Mouse (Mus musculus) embryo, embryonic 9.5 days (tissue): Measurements from ENCODE around the gene Nav1.

ENCODE experiments used
- DNase-seq: peaks from one replicate; pipeline ENCODE4 v3.0.0-alpha.2; 2017; ENCODE audit errors: extremely low spot score

Nav1 gene

DNA sequence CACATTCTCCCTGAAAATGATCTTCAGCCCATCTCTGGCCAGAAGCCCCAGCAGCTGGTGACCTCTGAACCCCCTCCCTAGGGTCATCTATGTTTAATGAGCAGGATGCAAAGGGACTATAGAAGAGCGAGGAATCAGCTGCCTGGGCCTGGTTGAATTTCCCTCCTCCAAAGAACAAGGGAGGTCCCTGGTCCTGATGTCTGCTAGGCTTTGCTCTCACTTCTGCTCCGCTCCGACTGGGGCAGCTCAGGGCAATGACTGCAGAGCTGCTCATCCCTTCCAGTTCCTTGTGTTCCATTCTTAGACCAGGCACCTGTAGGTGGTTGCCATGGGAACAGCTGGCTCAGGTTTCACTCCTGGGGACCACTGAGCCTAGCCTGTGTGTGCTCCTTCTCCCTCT lies 56.2 kb downstream of the Nav1 start:
- DNase-seq = no peak

DNA sequence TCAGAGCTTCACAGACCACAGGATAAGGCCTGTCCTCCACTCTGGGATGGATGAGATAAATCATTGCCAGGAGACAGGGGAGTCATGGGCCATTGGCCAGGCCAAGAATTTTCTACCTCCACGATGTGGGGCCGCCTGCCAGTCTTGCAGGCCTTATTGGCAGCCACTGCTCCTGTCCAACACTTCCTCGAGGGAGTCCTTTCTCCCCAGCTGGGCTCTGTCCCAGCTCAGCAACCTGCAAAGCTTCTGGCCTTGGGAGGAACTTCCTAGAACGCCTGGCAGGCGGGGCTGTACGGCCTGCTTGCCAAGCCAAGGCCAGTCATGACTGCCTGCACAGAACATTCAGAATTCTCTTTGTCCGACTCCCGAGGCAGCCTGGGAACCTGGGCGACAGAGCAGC lies 58.3 kb downstream of the Nav1 start:
- no peak for DNase-seq

DNA sequence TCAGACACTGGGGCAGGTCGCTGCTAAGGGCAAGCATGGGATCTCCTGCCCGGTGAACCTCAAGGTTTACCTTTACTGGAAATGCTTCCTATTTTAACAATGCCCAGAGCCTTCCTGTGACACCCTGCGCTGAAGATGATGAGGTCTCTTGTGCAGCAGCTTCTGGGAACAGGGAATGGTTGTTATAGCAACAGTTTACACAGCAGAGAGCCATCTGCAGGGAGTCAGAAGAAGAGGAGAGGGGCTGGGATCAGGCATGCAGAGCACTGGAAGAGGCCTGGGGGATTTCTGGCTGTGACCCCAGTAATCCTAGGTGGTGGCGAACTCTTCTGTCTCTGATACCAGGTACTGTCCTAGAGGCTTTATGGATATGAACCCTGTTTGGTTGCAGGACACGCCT lies 61.0 kb downstream of the Nav1 start:
- DNase-seq = no peak

- peak; percentile 78 for DNase-seq
Measured at GRCm38 (mm10) chr1:135544504-135545146, 62.5 kb downstream of the Nav1 start.

GRCm38 (mm10) chr1:135542841-135543810 lies 64.0 kb downstream of the Nav1 start:
- no peak for DNase-seq

DNA sequence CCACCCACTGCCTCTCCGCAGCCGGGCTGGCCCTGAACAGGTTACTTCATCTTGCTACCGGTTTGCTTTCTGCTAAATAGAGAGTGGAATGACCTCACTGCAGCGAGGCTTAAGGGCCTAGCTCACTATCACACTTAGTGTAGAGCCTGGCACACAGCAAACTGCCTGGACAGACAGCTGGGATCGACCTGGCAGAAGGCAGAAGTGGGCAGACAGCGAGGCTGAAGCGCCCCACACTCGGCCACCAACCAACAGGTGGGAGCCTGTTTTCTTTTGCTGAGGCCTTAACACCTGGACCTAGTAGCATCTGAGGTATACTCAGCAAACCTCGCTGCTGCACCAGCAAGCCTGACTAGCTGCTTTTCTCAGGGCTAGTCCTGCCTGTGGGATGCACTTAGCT lies 65.0 kb downstream of the Nav1 start:
- DNase-seq = no peak

- peak; percentile 88 for DNase-seq
Measured at GRCm38 (mm10) chr1:135540270-135540669, 66.8 kb downstream of the Nav1 start.

DNA sequence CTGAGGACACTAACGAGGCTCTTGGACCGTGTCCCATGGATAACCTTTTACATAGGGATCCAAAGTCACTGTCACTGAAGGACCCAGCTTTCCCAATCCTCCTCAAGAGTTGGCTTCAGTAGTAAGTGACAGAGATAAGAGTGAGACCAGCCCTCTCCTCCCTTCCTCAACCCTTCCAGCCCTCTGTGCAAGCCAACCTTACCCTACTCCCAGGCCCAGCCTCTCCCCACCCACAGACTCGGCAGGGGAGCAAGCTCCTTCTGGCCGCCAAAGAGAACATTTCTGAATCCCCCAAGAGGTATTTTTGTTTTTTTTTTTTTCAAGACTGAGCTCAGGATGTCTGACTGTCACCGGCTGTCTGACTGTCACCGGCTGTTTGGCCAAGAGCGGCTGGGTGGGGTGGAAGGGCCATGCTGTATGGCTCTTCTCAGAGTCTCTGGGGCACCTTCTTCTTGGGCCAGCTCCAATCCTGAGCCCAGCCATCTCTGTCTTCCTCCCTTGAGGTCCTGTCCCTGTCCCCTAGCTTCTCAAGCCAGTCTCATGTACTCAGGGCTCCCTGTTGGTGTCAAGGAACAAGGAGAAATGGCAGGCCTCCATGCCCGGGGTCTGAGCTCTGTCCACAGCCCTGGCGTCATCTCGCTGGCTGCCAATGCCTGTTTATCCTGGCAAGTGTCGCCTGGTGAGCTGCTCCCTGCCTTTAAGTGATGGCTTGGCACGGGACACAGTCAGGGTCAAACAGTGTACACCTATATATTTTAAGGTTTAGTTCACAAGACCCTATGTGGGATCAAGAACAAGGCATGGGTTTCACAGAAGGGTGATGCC lies 68.4 kb downstream of the Nav1 start:
- DNase-seq = no peak

DNA sequence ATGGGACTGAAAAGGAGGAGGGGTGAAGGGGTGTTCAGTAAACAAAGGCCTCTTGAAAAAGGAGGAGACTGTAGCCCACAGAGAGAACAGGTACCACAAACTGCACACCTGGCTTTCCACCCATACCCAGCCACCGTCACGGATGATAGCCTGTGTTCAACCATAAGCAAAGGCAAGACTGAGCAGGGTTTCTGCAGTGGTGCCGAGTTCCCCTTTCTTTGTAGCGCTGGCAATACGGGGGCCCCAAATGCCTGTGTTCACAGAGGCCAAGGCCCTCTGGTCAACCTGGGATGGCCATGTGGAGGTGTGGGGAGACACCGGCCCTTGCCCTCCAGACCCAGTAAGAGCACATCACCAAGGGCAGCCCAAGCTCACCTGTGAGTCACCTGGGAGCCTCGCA lies 70.3 kb downstream of the Nav1 start:
- no peak for DNase-seq

GRCm38 (mm10) chr1:135536326-135536725 lies 70.8 kb downstream of the Nav1 start:
- no peak for DNase-seq

GRCm38 (mm10) chr1:135535256-135535655 lies 71.8 kb downstream of the Nav1 start:
- DNase-seq = no peak

DNA sequence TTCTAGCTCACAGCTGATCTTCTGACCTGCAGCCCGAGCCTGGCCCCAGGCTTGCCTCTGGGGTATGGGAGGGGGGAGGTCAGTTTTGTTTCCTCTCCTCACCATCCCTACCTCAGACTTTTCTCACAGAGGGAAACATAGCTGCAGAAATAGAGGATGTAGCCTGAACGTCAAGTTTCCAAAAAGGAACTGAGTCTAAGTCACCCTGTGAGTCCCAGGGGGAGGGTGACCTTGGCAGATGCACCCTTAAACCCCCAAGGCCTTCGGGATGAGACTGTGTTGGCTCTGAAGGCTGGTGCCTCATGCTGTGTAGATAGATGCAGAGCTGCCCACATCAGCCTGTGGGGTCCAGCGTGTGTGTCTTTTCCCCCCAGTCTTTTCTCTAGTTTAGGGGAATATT lies 72.3 kb downstream of the Nav1 start:
- DNase-seq = no peak

GRCm38 (mm10) chr1:135534070-135534469 lies 73.0 kb downstream of the Nav1 start:
- no peak for DNase-seq

DNA sequence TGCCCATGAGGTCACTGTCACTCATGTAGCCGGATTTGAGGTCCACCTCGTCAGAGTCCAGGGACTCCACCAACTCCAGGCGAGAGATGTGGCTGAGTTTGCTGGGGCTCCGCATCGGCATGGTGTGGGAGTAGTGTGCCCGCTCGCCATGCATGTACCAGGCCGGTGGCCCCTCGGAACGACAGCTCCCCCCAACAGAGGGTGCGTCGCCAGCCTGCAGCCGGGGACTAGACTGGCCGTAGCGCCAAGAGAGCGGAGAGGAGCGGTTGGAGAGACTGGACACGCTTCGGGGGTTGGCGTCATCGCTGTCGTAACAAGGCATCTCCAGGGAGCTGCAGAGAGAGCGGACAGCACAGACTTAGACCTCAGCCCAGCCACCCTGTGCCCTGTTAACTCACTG lies 74.7 kb downstream of the Nav1 start:
- no peak for DNase-seq

GRCm38 (mm10) chr1:135531981-135532380 lies 75.1 kb downstream of the Nav1 start:
- no peak for DNase-seq

DNA sequence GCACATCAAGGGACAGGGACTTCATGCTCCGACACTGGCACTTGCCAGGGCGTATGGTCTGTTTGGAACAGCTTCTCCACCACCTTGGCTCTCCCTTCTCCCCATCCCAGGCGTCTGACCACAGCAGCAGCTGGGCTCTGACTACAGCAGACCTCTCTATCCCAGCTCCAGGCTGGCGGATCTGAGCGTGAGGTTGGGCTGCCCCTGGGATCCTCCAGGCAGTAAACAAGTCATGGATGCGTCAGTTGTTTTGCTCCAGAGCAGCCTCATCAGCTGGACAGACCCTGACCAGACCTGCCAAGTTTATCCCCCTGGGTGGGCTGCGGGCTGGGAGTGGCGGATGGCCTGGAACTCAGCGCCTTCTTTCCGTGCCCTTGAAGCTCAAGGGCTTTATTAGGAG lies 76.0 kb downstream of the Nav1 start:
- no peak for DNase-seq

GRCm38 (mm10) chr1:135524518-135524860 lies 82.6 kb downstream of the Nav1 start:
- DNase-seq = no peak

- no peak for DNase-seq
Measured at GRCm38 (mm10) chr1:135523780-135524517, 83.1 kb downstream of the Nav1 start.

DNA sequence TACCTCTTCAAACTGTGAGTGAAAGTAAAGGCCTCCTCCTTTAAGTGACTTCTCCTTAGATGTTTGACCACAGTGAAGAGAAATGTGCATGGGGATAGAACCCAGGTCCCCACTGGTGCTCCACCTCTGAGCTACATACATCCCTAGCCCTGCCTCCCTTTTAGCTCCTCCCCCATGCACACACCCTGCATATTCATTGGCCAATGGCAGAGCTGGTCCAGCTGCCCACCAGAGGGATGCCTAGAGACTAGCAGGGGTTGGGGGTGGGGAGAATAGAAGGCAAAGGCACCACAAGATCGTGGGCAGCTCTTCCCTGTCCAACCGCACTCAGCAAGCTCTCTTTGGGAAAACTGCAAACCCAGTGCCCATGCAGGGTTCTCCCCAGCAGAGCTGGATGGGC lies 83.8 kb downstream of the Nav1 start:
- DNase-seq = no peak

GRCm38 (mm10) chr1:135520550-135521168 lies 86.4 kb downstream of the Nav1 start:
- DNase-seq = no peak

DNA sequence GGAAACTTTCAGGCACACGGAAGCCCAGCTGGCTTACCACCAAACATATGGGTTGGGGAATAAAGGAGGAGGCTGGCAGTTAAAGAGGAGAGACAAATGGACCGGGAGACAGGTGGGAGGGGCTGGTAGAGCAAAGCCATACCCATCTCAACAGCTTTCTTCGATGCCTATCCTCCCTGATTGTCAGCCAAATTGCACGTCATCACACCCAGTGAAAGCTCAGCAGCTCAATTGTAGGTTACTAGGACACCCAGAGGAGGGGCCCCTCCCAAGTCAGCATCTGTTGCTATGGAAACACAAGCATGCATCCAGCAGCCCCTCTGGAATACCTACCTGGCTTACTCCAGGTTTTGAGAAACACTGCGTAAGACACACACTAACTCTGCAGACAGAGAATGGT lies 88.4 kb downstream of the Nav1 start:
- no peak for DNase-seq
